Mouse (Mus musculus) forelimb bud, embryonic 11.5 days (tissue): ENCODE results near the gene Tmc7.

Experiments used
- DNase-seq: peaks from one replicate; pipeline ENCODE4 v3.0.0-alpha.2; 2012; ENCODE audit warnings: low read depth, low spot score

Gene Tmc7

GRCm38 (mm10) chr7:118584257-118584907, at the start of gene Tmc7:
Gene Tmc7 (minus strand): TSS chr7:118584736.
- DNase-seq = peak; percentile 61

- no peak for DNase-seq
These were observed 49.4 kb upstream of the Tmc7 start for GRCm38 (mm10) chr7:118633951-118634350.

- no peak for DNase-seq
These were observed 48.6 kb upstream of the Tmc7 start for GRCm38 (mm10) chr7:118633094-118633493.

- DNase-seq = no peak
These were observed 43.2 kb upstream of the Tmc7 start for GRCm38 (mm10) chr7:118627550-118628298.

- DNase-seq = no peak
These were observed 36.6 kb upstream of the Tmc7 start for GRCm38 (mm10) chr7:118621094-118621493.

- no peak for DNase-seq
These were observed 35.8 kb upstream of the Tmc7 start for GRCm38 (mm10) chr7:118620243-118620906.

- DNase-seq = no peak
These were observed 33.6 kb upstream of the Tmc7 start for GRCm38 (mm10) chr7:118618104-118618503.

GRCm38 (mm10) chr7:118614076-118614475, 29.5 kb upstream of the Tmc7 start:
- DNase-seq = no peak

- no peak for DNase-seq
These were observed 27.4 kb upstream of the Tmc7 start for GRCm38 (mm10) chr7:118611933-118612332.

GRCm38 (mm10) chr7:118611185-118611749, 26.7 kb upstream of the Tmc7 start:
- DNase-seq = no peak

- DNase-seq = no peak
These were observed 26.2 kb upstream of the Tmc7 start for GRCm38 (mm10) chr7:118610721-118611120.

- DNase-seq = no peak
These were observed 25.3 kb upstream of the Tmc7 start for GRCm38 (mm10) chr7:118609815-118610214.

GRCm38 (mm10) chr7:118604842-118605241, 20.3 kb upstream of the Tmc7 start:
- DNase-seq = no peak

- DNase-seq = no peak
These were observed 15.6 kb upstream of the Tmc7 start for GRCm38 (mm10) chr7:118599954-118600631.

- DNase-seq = no peak
These were observed 12.7 kb upstream of the Tmc7 start, which contains the start of gene Tmc5 for GRCm38 (mm10) chr7:118597201-118597600. Gene Tmc5 (plus strand): TSS chr7:118597297.

- no peak for DNase-seq
These were observed 11.7 kb upstream of the Tmc7 start for GRCm38 (mm10) chr7:118596271-118596670.

- DNase-seq = peak; percentile 94
These were observed 10.7 kb upstream of the Tmc7 start for GRCm38 (mm10) chr7:118595228-118595627.

GRCm38 (mm10) chr7:118594611-118595010, 10.1 kb upstream of the Tmc7 start:
- DNase-seq = no peak

GRCm38 (mm10) chr7:118593567-118594407, 9.3 kb upstream of the Tmc7 start:
- DNase-seq = peak; percentile 77

GRCm38 (mm10) chr7:118592146-118592545, 7.6 kb upstream of the Tmc7 start:
- peak; percentile 59 for DNase-seq
